Mouse (Mus musculus): Measurements from ENCODE around the gene Pum1. TPM values are rescaled to one million over a fixed set of nuclear protein-coding genes. Genes with fewer than 3 reads are reported as not detected.
"Not testable (repeated sequence)": the region's sequence is repeated elsewhere in the genome, so short reads cannot be mapped to it uniquely, and the experiment has no call there.

The Pum1 gene
- 120 TPM in 2 replicates for polyA plus RNA-seq (2015; fragmentation: Nextera tagmentation; extraction: Ambion mirVana)

GRCm38 (mm10) chr4:130662979-130663725 lies at the start of gene Pum1:
Pum1 (plus strand) TSS chr4:130663321.
- H3K4me1 ChIP-seq (replicated peaks): peaks cover 34% of the 10 kb centered on the region
- peak within 1 kb of the TSS; percentile 89 for H3K4me2 ChIP-seq (replicated peaks)
- peak within 1 kb of the TSS; percentile 81 for H3K4me3 ChIP-seq (replicated peaks)
- peak within 1 kb of the TSS; percentile 92 for H3K9ac ChIP-seq (replicated peaks)
- ATAC-seq: peak; percentile 95
- 0 out of 2 replicates have a peak, but pooled peaks cover 3% of the 10 kb centered on the region for H3K36me3 ChIP-seq
- H3K9me3 ChIP-seq: no peaks in the 10 kb centered on the region
- under 1% methylated on average over 83 of the region's 90 CpGs for WGBS
- no peaks in the 10 kb centered on the region for H3K27me3 ChIP-seq
- H3K27ac ChIP-seq: peak within 1 kb of the TSS; percentile 98

GRCm38 (mm10) chr4:130629391-130629790 lies 33.7 kb upstream of the Pum1 start:
- ATAC-seq: no peak
- WGBS: 5% methylated on average over 4 of the region's 4 CpGs
- H3K27ac ChIP-seq: peak overlapping the region; percentile 58; the same call in 1 of the 2 replicates
- H3K9me3 ChIP-seq: no peaks in the 10 kb centered on the region
- 0 out of 2 replicates have a peak, but pooled peaks cover 3% of the 10 kb centered on the region for H3K4me1 ChIP-seq (replicated peaks)
- H3K4me3 ChIP-seq (replicated peaks): no peak overlapping the region
- no peak overlapping the region for H3K9ac ChIP-seq (replicated peaks)
- H3K27me3 ChIP-seq: no peaks in the 10 kb centered on the region
- H3K36me3 ChIP-seq: no peaks in the 10 kb centered on the region
- peak overlapping the region; percentile 33 for H3K4me2 ChIP-seq (replicated peaks)

GRCm38 (mm10) chr4:130630232-130630847 lies 32.8 kb upstream of the Pum1 start:
- Histone ChIP-seq H3K27ac (no peak overlapping the region), H3K4me2 (replicated peaks) (no peak overlapping the region), H3K9ac (replicated peaks) (no peak overlapping the region), H3K9me3 (no peaks in the 10 kb centered on the region), H3K27me3 (no peaks in the 10 kb centered on the region), H3K4me3 (replicated peaks) (no peak overlapping the region), H3K4me1 (replicated peaks) (0 out of 2 replicates have a peak, but pooled peaks cover 3% of the 10 kb centered on the region), H3K36me3 (no peaks in the 10 kb centered on the region)
- no peak for ATAC-seq
- 54% methylated on average over 3 of the region's 3 CpGs for WGBS

- not testable (repeated sequence) for ATAC-seq; H3K4me2 ChIP-seq (replicated peaks); H3K27me3 ChIP-seq; H3K4me1 ChIP-seq (replicated peaks); H3K36me3 ChIP-seq; H3K27ac ChIP-seq; H3K4me3 ChIP-seq (replicated peaks); H3K9me3 ChIP-seq; H3K9ac ChIP-seq (replicated peaks)
- WGBS: 96% methylated on average over 3 of the region's 3 CpGs
Observed at GRCm38 (mm10) chr4:130635076-130635475, 28.0 kb upstream of the Pum1 start.

GRCm38 (mm10) chr4:130636761-130637160 lies 26.4 kb upstream of the Pum1 start:
- no peaks in the 10 kb centered on the region for H3K27me3 ChIP-seq
- no peaks in the 10 kb centered on the region for H3K4me1 ChIP-seq (replicated peaks)
- no peak overlapping the region for H3K27ac ChIP-seq
- H3K9me3 ChIP-seq: no peaks in the 10 kb centered on the region
- no peak overlapping the region for H3K4me2 ChIP-seq (replicated peaks)
- no peak overlapping the region for H3K4me3 ChIP-seq (replicated peaks)
- no peaks in the 10 kb centered on the region for H3K36me3 ChIP-seq
- H3K9ac ChIP-seq (replicated peaks): no peak overlapping the region
- 80% methylated on average over 3 of the region's 3 CpGs for WGBS
- no peak for ATAC-seq

DNA sequence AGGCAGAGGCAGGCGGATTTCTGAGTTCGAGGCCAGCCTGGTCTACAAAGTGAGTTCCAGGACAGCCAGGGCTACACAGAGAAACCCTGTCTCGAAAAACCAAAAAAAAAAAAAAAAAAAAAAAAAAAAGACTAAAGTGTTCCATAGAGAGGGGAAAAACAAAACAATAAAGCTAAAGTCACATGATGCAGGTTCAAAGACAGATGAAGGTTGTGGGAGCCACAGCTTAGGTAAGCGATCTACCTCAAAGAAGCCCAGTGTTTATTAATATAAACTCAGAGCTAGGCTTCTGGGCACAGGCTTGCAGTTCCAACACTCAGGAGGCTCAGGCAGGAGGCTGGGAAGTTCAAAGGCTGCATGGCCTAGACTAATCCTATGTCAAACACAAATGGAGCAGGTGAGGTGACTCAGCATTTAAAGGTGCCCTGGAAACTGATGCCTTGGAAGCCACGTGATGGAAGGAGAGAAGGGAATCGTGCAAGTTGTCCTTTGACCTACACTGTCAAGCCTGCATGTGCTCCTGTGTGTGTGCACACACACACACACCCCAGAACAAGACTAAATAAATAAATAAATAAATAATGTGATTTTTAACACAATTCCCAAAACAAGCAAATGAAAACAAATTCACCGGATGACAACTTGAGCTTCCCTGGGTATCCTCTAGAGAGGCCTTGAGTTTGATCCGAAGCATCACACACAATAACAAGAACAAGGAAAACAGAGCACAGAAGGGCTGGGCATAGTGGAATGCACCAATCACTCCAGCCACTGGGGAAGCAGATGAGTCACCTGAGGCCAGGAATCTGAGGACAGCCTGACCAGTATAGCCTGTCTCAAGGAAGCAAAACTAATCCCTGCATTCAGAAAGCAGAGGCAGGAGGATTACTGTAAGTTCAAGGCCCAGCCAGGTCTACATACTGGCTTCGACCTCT lies 25.4 kb upstream of the Pum1 start:
- H3K4me3 ChIP-seq (replicated peaks): no peak overlapping the region
- H3K9me3 ChIP-seq: no peaks in the 10 kb centered on the region
- 87% methylated on average over 8 of the region's 9 CpGs for WGBS

GRCm38 (mm10) chr4:130640031-130640717 lies 22.9 kb upstream of the Pum1 start:
- Histone ChIP-seq H3K4me3 (replicated peaks) (no peak overlapping the region), H3K27me3 (no peaks in the 10 kb centered on the region), H3K36me3 (no peaks in the 10 kb centered on the region), H3K4me2 (replicated peaks) (no peak overlapping the region), H3K27ac (no peak overlapping the region), H3K9ac (replicated peaks) (no peak overlapping the region), H3K4me1 (replicated peaks) (no peaks in the 10 kb centered on the region), H3K9me3 (no peaks in the 10 kb centered on the region)
- ATAC-seq: no peak
- WGBS: 72% methylated on average over 9 of the region's 9 CpGs

More for the DNA sequence above, 25.4 kb upstream of the Pum1 start:
- Histone ChIP-seq H3K36me3 (no peaks in the 10 kb centered on the region), H3K4me1 (replicated peaks) (no peaks in the 10 kb centered on the region), H3K9ac (replicated peaks) (no peak overlapping the region), H3K27me3 (no peaks in the 10 kb centered on the region), H3K4me2 (replicated peaks) (no peak overlapping the region), H3K27ac (no peak overlapping the region)
- no peak for ATAC-seq

GRCm38 (mm10) chr4:130642468-130642867 lies 20.7 kb upstream of the Pum1 start:
- Histone ChIP-seq H3K36me3 (no peaks in the 10 kb centered on the region), H3K9ac (replicated peaks) (no peak overlapping the region), H3K4me2 (replicated peaks) (no peak overlapping the region), H3K4me1 (replicated peaks) (no peaks in the 10 kb centered on the region), H3K27me3 (no peaks in the 10 kb centered on the region), H3K9me3 (no peaks in the 10 kb centered on the region), H3K27ac (no peak overlapping the region), H3K4me3 (replicated peaks) (no peak overlapping the region)
- 93% methylated on average over 5 of the region's 5 CpGs for WGBS
- no peak for ATAC-seq

- ATAC-seq: no peak
- Histone ChIP-seq H3K36me3 (no peaks in the 10 kb centered on the region), H3K4me1 (replicated peaks) (no peaks in the 10 kb centered on the region), H3K27me3 (no peaks in the 10 kb centered on the region), H3K9ac (replicated peaks) (no peak overlapping the region), H3K9me3 (no peaks in the 10 kb centered on the region), H3K4me3 (replicated peaks) (no peak overlapping the region), H3K4me2 (replicated peaks) (no peak overlapping the region), H3K27ac (no peak overlapping the region)
- 63% methylated on average over 1 of the region's 1 CpGs for WGBS
Observed at GRCm38 (mm10) chr4:130645426-130645825, 17.7 kb upstream of the Pum1 start.

DNA sequence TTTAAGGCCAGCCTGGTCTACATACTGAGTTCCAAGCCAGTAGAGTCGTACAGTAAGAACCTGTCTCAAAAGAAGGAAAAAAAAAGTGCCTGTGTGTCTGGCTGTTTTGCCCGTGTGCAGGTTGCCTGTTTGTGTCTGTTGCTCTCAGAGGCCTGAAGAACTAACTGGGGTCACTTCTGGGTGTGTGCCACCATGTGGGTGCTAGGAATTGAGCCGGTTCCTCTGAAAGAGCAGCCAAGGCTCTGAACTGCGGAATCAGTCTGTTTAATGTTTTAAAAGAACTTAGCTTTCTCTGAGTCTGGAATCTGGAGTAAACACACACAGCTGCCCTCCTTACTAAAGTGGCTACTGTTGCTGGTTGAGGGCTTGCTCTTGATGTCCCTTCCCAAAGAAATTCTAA lies 11.8 kb upstream of the Pum1 start:
- Histone ChIP-seq H3K36me3 (no peaks in the 10 kb centered on the region), H3K9ac (replicated peaks) (no peak overlapping the region), H3K9me3 (no peaks in the 10 kb centered on the region), H3K27me3 (no peaks in the 10 kb centered on the region), H3K4me3 (replicated peaks) (no peak overlapping the region), H3K4me1 (replicated peaks) (no peaks in the 10 kb centered on the region), H3K27ac (no peak overlapping the region), H3K4me2 (replicated peaks) (no peak overlapping the region)
- ATAC-seq: no peak
- WGBS: 85% methylated on average over 4 of the region's 4 CpGs

DNA sequence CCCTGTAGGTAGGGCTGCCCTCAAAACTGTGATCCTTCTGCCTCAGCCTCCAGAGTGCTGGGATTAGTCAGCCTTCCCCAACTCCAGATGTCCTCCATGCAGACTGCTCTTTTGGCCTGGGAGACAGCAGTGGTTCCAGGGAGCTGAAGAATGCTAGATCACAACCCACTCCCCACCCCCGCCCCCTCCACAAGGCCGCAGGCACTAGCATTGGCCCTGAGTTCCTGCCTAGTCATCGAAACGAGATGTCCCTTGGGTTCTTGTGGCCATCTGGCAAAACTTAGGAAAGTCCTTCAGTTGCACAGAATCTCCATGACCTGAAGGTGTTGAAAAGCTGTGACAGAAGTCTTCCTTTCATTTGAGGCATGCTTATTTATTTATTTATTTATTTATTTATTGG lies 10.6 kb upstream of the Pum1 start:
- Histone ChIP-seq H3K4me3 (replicated peaks) (no peak overlapping the region), H3K4me1 (replicated peaks) (no peaks in the 10 kb centered on the region), H3K27me3 (no peaks in the 10 kb centered on the region), H3K9me3 (no peaks in the 10 kb centered on the region), H3K36me3 (no peaks in the 10 kb centered on the region), H3K4me2 (replicated peaks) (no peak overlapping the region), H3K9ac (replicated peaks) (no peak overlapping the region), H3K27ac (no peak overlapping the region)
- no peak for ATAC-seq
- WGBS: 62% methylated on average over 4 of the region's 4 CpGs

All from midbrain, embryonic 13.5 days (tissue).